Mouse (Mus musculus) thymus, postnatal 14 days (tissue): ENCODE results near the gene Ubl4b.

Source experiments
- DNase-seq: peaks from one replicate; pipeline ENCODE4 v3.0.0; 2021

Gene Ubl4b

GRCm38 (mm10) chr3:107565331-107565730 lies 10.5 kb upstream of the Ubl4b start:
- no peak for DNase-seq

GRCm38 (mm10) chr3:107563880-107564279 lies 9.0 kb upstream of the Ubl4b start:
- DNase-seq, result no peak

GRCm38 (mm10) chr3:107562591-107562990 lies 7.7 kb upstream of the Ubl4b start:
- DNase-seq, result no peak

- no peak for DNase-seq
Observed at GRCm38 (mm10) chr3:107562104-107562503, 7.2 kb upstream of the Ubl4b start.

- DNase-seq, result peak; percentile 25
Observed at GRCm38 (mm10) chr3:107559183-107559582, 4.3 kb upstream of the Ubl4b start.

GRCm38 (mm10) chr3:107558740-107559139 lies 3.9 kb upstream of the Ubl4b start:
- no peak for DNase-seq

- peak; percentile 47 for DNase-seq
Observed at GRCm38 (mm10) chr3:107550409-107551049, 4.3 kb downstream of the Ubl4b start.

GRCm38 (mm10) chr3:107546956-107547355 lies 7.9 kb downstream of the Ubl4b start:
- no peak for DNase-seq

GRCm38 (mm10) chr3:107545716-107546412 lies 9.0 kb downstream of the Ubl4b start:
- no peak for DNase-seq

GRCm38 (mm10) chr3:107545278-107545677 lies 9.6 kb downstream of the Ubl4b start:
- no peak for DNase-seq

- no peak for DNase-seq
Observed at GRCm38 (mm10) chr3:107543158-107544080, 11.5 kb downstream of the Ubl4b start.

- DNase-seq, result no peak
Observed at GRCm38 (mm10) chr3:107542584-107542983, 12.3 kb downstream of the Ubl4b start.

- DNase-seq, result no peak
Observed at GRCm38 (mm10) chr3:107537504-107537889, 17.4 kb downstream of the Ubl4b start.

- DNase-seq, result no peak
Observed at GRCm38 (mm10) chr3:107536810-107537503, 17.9 kb downstream of the Ubl4b start.

GRCm38 (mm10) chr3:107534951-107535350 lies 19.9 kb downstream of the Ubl4b start:
- DNase-seq, result no peak

- DNase-seq, result no peak
Observed at GRCm38 (mm10) chr3:107533532-107533931, 21.3 kb downstream of the Ubl4b start.

- DNase-seq, result no peak
Observed at GRCm38 (mm10) chr3:107530581-107530980, 24.3 kb downstream of the Ubl4b start.

- DNase-seq, result no peak
Observed at GRCm38 (mm10) chr3:107529182-107529581, 25.7 kb downstream of the Ubl4b start.

- DNase-seq, result no peak
Observed at GRCm38 (mm10) chr3:107528401-107529118, 26.3 kb downstream of the Ubl4b start.

GRCm38 (mm10) chr3:107524547-107524946 lies 30.3 kb downstream of the Ubl4b start:
- no peak for DNase-seq

- no peak for DNase-seq
Observed at GRCm38 (mm10) chr3:107520931-107521330, 33.9 kb downstream of the Ubl4b start.

GRCm38 (mm10) chr3:107517631-107518108 lies 37.2 kb downstream of the Ubl4b start, which contains the start of gene Slc6a17:
Gene Slc6a17 (minus strand): TSS chr3:107518018.
- DNase-seq, result peak; percentile 6
